Mouse (Mus musculus) lung, adult 2 months (tissue): Measurements from ENCODE around the gene Psmd14.

Experiments used
- CTCF ChIP-seq: fragments of 200-500 bp; IDR thresholded peaks from 2 replicates; pipeline ENCODE4 v1.5.1; 2011; ENCODE audit warnings: mild to moderate bottlenecking, low read length, control low read depth; ENCODE audit not compliant: insufficient read depth
- POLR2A ChIP-seq: fragments of 200-500 bp; IDR thresholded peaks from 2 replicates; pipeline ENCODE4 v1.6.1; 2011; ENCODE audit warnings: low read depth, mild to moderate bottlenecking, control low read depth, low read length, borderline replicate concordance; ENCODE audit errors: extremely low read depth

DNA sequence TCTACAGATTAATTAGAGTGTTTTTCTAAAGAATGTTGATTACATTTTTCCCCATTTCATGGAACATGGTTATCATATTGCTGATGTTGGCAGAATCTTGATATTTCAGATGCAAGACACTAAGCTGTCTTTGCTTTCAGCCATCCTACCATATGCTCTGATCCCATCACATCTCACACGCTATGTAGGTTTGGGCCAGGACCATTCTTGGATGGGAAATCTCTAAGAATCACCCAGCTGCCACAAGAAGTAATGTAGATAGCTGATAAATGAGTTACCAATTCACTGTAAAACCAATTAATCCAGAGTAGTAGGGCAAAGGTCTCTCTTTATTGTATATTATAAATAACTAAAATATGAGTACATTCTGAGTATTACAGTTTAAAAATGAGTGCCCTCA is 86.6 kb downstream of the Psmd14 start:
- TF ChIP-seq POLR2A (no peak), CTCF (no peak)
